Mouse (Mus musculus) cerebellum, adult 2 months (tissue): ENCODE data around the gene Nnmt. TPM values are rescaled to one million over a fixed set of nuclear protein-coding genes. Genes with fewer than 3 reads are reported as not detected.

Source experiments
- DNase-seq, 2 experiments: peaks; one replicate each; pipeline ENCODE4 v3.0.0; 2021
- H3K27ac ChIP-seq: fragments of 200-500 bp; 2 replicates; pipeline ENCODE4 v1.5.1; 2012; ENCODE audit warnings: low read length, control low read depth, inconsistent platforms; ENCODE audit not compliant: insufficient read depth
- H3K27me3 ChIP-seq: fragments of 200-500 bp; 2 replicates; pipeline ENCODE4 v1.6.1; 2012; ENCODE audit warnings: inconsistent platforms, mild to moderate bottlenecking, low read length, moderate library complexity; ENCODE audit not compliant: control insufficient read depth, insufficient read depth
- H3K4me1 ChIP-seq: fragments of 200-500 bp; 2 replicates; pipeline ENCODE4 v1.6.1; 2011; ENCODE audit warnings: low read length; ENCODE audit not compliant: control insufficient read depth, insufficient read depth
- H3K4me3 ChIP-seq: fragments of 200-500 bp; replicated peaks from 2 replicates; pipeline ENCODE3; 2011; ENCODE audit warnings: mild to moderate bottlenecking, low read depth, low read length, control low read depth; ENCODE audit not compliant: insufficient read depth
- CTCF ChIP-seq: fragments of 200-500 bp; IDR thresholded peaks from 2 replicates; pipeline ENCODE4 v1.5.1; 2011; ENCODE audit warnings: low read depth, mild to moderate bottlenecking, control low read depth, low read length, moderate library complexity, borderline replicate concordance; ENCODE audit not compliant: insufficient read depth
- POLR2A ChIP-seq: fragments of 200-500 bp; IDR thresholded peaks from 2 replicates; pipeline ENCODE4 v1.6.1; 2011; ENCODE audit warnings: low read length, control low read depth, borderline replicate concordance; ENCODE audit not compliant: insufficient read depth
- WGBS: fragments of 180-500 bp; shearing (Covaris S2); methylation state at CpG from one replicate; pipeline ENCODE4 v1.1.7; 2018; 5-methylcytosine and 5-hydroxymethylcytosine counted together
- polyA plus RNA-seq: library from polyadenylated mRNA; depleted of rRNA; stranded (reverse); fragments of >200 nt; gene quantifications from 2 replicates; pipeline ENCODE4 v1.2.3, GENCODE M21; 2012

Nnmt gene
- polyA plus RNA-seq, 1 experiment = 0.10 TPM

- Histone ChIP-seq H3K27ac (no peak overlapping the region), H3K27me3 (no peaks in the 10 kb centered on the region), H3K4me1 (no peaks in the 10 kb centered on the region), H3K4me3 (no peak overlapping the region)
- no peak for TF ChIP-seq POLR2A
- TF ChIP-seq CTCF = no peak
- DNase-seq = no peak
- WGBS = 28% methylated on average over 1 of the region's 1 CpGs
These were observed 727 bp downstream of the Nnmt start for GRCm38 (mm10) chr9:48604226-48604625.

GRCm38 (mm10) chr9:48600881-48601280 lies 4.1 kb downstream of the Nnmt start:
- no peak for DNase-seq
- TF ChIP-seq CTCF = no peak
- no peak for TF ChIP-seq POLR2A
- Histone ChIP-seq H3K27me3 (no peaks in the 10 kb centered on the region), H3K27ac (no peak overlapping the region), H3K4me1 (no peaks in the 10 kb centered on the region), H3K4me3 (no peak overlapping the region)
- 82% methylated on average over 9 of the region's 9 CpGs for WGBS

GRCm38 (mm10) chr9:48600066-48600465 lies 4.9 kb downstream of the Nnmt start:
- Histone ChIP-seq H3K4me1 (no peaks in the 10 kb centered on the region), H3K27ac (no peak overlapping the region), H3K27me3 (no peaks in the 10 kb centered on the region), H3K4me3 (no peak overlapping the region)
- TF ChIP-seq CTCF = no peak
- TF ChIP-seq POLR2A = no peak
- 50% methylated on average over 2 of the region's 2 CpGs for WGBS
- DNase-seq = no peak

GRCm38 (mm10) chr9:48597494-48597893 lies 7.5 kb downstream of the Nnmt start:
- H3K4me1 ChIP-seq = no peaks in the 10 kb centered on the region
- H3K4me3 ChIP-seq = no peak overlapping the region
- H3K27me3 ChIP-seq = no peaks in the 10 kb centered on the region
- no peak overlapping the region for H3K27ac ChIP-seq
- 79% methylated on average over 5 of the region's 5 CpGs for WGBS
- TF ChIP-seq CTCF (no peak), POLR2A (no peak)
- DNase-seq = no peak

- Histone ChIP-seq H3K27ac (no peak overlapping the region), H3K4me3 (no peak overlapping the region), H3K27me3 (no peaks in the 10 kb centered on the region), H3K4me1 (no peaks in the 10 kb centered on the region)
- 62% methylated on average over 11 of the region's 11 CpGs for WGBS
- DNase-seq = no peak
- TF ChIP-seq POLR2A (no peak), CTCF (no peak)
These were observed 8.0 kb downstream of the Nnmt start for GRCm38 (mm10) chr9:48596924-48597323.

GRCm38 (mm10) chr9:48593915-48594314 lies 11.0 kb downstream of the Nnmt start:
- TF ChIP-seq POLR2A (no peak), CTCF (no peak)

GRCm38 (mm10) chr9:48590606-48591005 lies 14.3 kb downstream of the Nnmt start:
- H3K4me1 ChIP-seq = no peaks in the 10 kb centered on the region; the same call in 1 of the 2 replicates
- no peaks in the 10 kb centered on the region; the same call in 1 of the 2 replicates for H3K27me3 ChIP-seq
- 15% methylated on average over 4 of the region's 4 CpGs for WGBS
- DNase-seq = no peak
- no peak overlapping the region for H3K4me3 ChIP-seq
- TF ChIP-seq CTCF = no peak
- no peak for TF ChIP-seq POLR2A
- H3K27ac ChIP-seq = no peak overlapping the region

More at GRCm38 (mm10) chr9:48593915-48594314, 11.0 kb downstream of the Nnmt start:
- no peaks in the 10 kb centered on the region; the same call in 1 of the 2 replicates for H3K4me1 ChIP-seq
- no peak for DNase-seq
- H3K27ac ChIP-seq = no peak overlapping the region
- no peak overlapping the region for H3K4me3 ChIP-seq
- WGBS = 58% methylated on average over 8 of the region's 8 CpGs
- H3K27me3 ChIP-seq = no peaks in the 10 kb centered on the region; the same call in 1 of the 2 replicates

GRCm38 (mm10) chr9:48586332-48586731 lies 18.6 kb downstream of the Nnmt start:
- DNase-seq = peak; percentile 17 to 41
- Histone ChIP-seq H3K4me3 (no peak overlapping the region), H3K4me1 (no peaks in the 10 kb centered on the region; the same call in 1 of the 2 replicates), H3K27ac (no peak overlapping the region), H3K27me3 (no peaks in the 10 kb centered on the region)
- WGBS = 2% methylated on average over 4 of the region's 4 CpGs
- TF ChIP-seq POLR2A (no peak), CTCF (peak; percentile 73)
